Mouse (Mus musculus) heart, embryonic 15.5 days (tissue): ENCODE measurements around the gene Add2. TPM values are rescaled to one million over a fixed set of nuclear protein-coding genes. Genes with fewer than 3 reads are reported as not detected.

Experiments used
- ATAC-seq: fragments of 200-750 bp; cut with Nextera tagmentation; replicated peaks from 2 replicates; pipeline ENCODE4 v1.8.0; 2017; ENCODE audit warnings: low read depth, moderate TSS enrichment; ENCODE audit not compliant: insufficient number of reproducible peaks, insufficient read depth, low FRiP score
- H3K27ac ChIP-seq: fragments of 300-500 bp; sonication (generic); 2 replicates; pipeline ENCODE4 v1.5.1; 2015; ENCODE audit warnings: mild to moderate bottlenecking, inconsistent platforms
- H3K27me3 ChIP-seq: fragments of 300-500 bp; sonication (generic); 2 replicates; pipeline ENCODE4 v1.6.1; 2015; ENCODE audit warnings: inconsistent platforms
- H3K36me3 ChIP-seq: fragments of 300-500 bp; sonication (generic); 2 replicates; pipeline ENCODE4 v1.6.1; 2015; ENCODE audit warnings: mild to moderate bottlenecking, inconsistent platforms
- H3K4me1 ChIP-seq: fragments of 300-500 bp; sonication (generic); replicated peaks from 2 replicates; pipeline ENCODE4 v1.6.1; 2015; ENCODE audit warnings: inconsistent platforms
- H3K4me2 ChIP-seq: fragments of 300-500 bp; sonication (generic); 2 replicates; pipeline ENCODE4 v1.6.1; 2015; ENCODE audit warnings: inconsistent platforms, mild to moderate bottlenecking, moderate library complexity
- H3K4me3 ChIP-seq: fragments of 300-500 bp; sonication (generic); 2 replicates; pipeline ENCODE4 v1.5.1; 2015; ENCODE audit warnings: mild to moderate bottlenecking, inconsistent platforms
- H3K9ac ChIP-seq: fragments of 300-500 bp; sonication (generic); 2 replicates; pipeline ENCODE4 v1.6.1; 2015; ENCODE audit warnings: mild to moderate bottlenecking, inconsistent platforms
- H3K9me3 ChIP-seq: fragments of 300-500 bp; sonication (generic); replicated peaks from 2 replicates; pipeline ENCODE4 v1.6.1; 2016; ENCODE audit warnings: inconsistent platforms
- WGBS: fragments of 180-500 bp; shearing (Covaris S2); methylation state at CpG from one replicate; pipeline ENCODE4 v1.1.7; 2015; ENCODE audit warnings: mixed read lengths; 5-methylcytosine and 5-hydroxymethylcytosine counted together
- polyA plus RNA-seq: library from polyadenylated mRNA; unstranded; fragments of >200 nt; fragmentation: Nextera tagmentation; extraction: Ambion mirVana; gene quantifications from 2 replicates; pipeline ENCODE4 v1.2.1, GENCODE M21; 2015

Add2 gene
- polyA plus RNA-seq, 1 experiment from 2014 or later, result 1.6 TPM

DNA sequence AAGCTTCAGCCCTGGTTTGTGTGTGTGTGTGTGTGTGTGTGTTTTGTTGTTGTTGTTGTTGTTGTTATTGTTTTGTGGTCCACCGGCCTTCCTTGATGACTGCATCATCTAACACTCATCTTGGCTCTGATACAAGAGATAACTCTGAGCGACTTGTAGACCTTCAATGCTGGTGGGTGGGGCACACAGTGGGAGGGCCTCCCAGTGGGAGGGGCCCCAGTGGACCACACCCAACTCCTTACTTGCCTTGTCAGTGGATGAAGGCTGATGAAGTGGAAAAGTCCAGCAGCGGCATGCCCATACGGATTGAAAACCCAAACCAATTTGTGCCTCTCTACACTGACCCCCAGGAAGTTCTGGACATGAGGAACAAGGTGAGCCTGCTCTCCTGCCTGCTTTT, 78.6 kb downstream of the Add2 start:
- Histone ChIP-seq H3K4me1 (no peaks in the 10 kb centered on the region), H3K9me3 (no peaks in the 10 kb centered on the region), H3K4me3 (no peak overlapping the region), H3K27me3 (no peaks in the 10 kb centered on the region), H3K27ac (no peak overlapping the region), H3K9ac (no peak overlapping the region), H3K4me2 (no peak overlapping the region), H3K36me3 (no peaks in the 10 kb centered on the region)
- no peak for ATAC-seq
- WGBS, result 78% methylated on average over 4 of the region's 4 CpGs

- no peak overlapping the region for H3K4me3 ChIP-seq
- no peak for ATAC-seq
- H3K4me1 ChIP-seq, result no peaks in the 10 kb centered on the region
- no peaks in the 10 kb centered on the region for H3K36me3 ChIP-seq
- no peaks in the 10 kb centered on the region for H3K9me3 ChIP-seq
- 77% methylated on average over 3 of the region's 3 CpGs for WGBS
- no peak overlapping the region for H3K4me2 ChIP-seq
- no peak overlapping the region for H3K27ac ChIP-seq
- H3K9ac ChIP-seq, result no peak overlapping the region
- no peaks in the 10 kb centered on the region for H3K27me3 ChIP-seq
Measured at GRCm38 (mm10) chr6:86115843-86116242, 87.4 kb downstream of the Add2 start.

GRCm38 (mm10) chr6:86123057-86123456, 94.6 kb downstream of the Add2 start:
- Histone ChIP-seq H3K4me1 (no peaks in the 10 kb centered on the region), H3K4me2 (no peak overlapping the region), H3K27me3 (no peaks in the 10 kb centered on the region), H3K9me3 (no peaks in the 10 kb centered on the region), H3K9ac (no peak overlapping the region), H3K27ac (no peak overlapping the region), H3K4me3 (no peak overlapping the region), H3K36me3 (no peaks in the 10 kb centered on the region)
- no peak for ATAC-seq
- WGBS, result 83% methylated on average over 4 of the region's 4 CpGs

DNA sequence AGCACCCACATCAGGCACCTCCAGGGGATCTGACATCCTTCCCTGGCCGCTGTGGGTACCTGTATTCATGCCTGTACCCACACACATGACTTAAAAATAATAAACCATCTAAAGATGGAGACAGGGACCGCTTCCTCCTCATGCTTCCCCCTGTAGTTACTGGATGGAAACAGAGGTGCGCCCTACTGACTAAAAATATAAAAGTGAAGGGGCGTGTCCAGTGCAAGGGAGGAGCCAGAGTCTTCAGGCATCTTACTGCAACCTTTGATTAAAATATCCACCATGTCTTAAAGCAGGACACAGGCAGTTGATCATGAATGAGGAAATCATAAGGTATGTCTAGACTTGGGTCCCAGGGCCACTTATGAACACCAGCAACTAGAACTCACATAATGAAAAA, 97.3 kb downstream of the Add2 start:
- Histone ChIP-seq H3K9me3 (no peaks in the 10 kb centered on the region), H3K4me3 (no peak overlapping the region), H3K36me3 (no peaks in the 10 kb centered on the region), H3K9ac (no peak overlapping the region), H3K4me2 (no peak overlapping the region), H3K4me1 (no peaks in the 10 kb centered on the region), H3K27me3 (no peaks in the 10 kb centered on the region), H3K27ac (no peak overlapping the region)
- ATAC-seq, result no peak
- WGBS, result 72% methylated on average over 4 of the region's 4 CpGs

- H3K9ac ChIP-seq, result no peak overlapping the region
- 60% methylated on average over 2 of the region's 2 CpGs for WGBS
Measured at GRCm38 (mm10) chr6:86126953-86127581, 98.6 kb downstream of the Add2 start.

GRCm38 (mm10) chr6:86128504-86128903, 100.0 kb downstream of the Add2 start:
- Histone ChIP-seq H3K27me3 (no peaks in the 10 kb centered on the region), H3K9me3 (no peaks in the 10 kb centered on the region), H3K36me3 (no peaks in the 10 kb centered on the region), H3K27ac (no peak overlapping the region), H3K9ac (no peak overlapping the region), H3K4me3 (no peak overlapping the region), H3K4me1 (no peaks in the 10 kb centered on the region), H3K4me2 (no peak overlapping the region)
- 64% methylated on average over 4 of the region's 4 CpGs for WGBS
- ATAC-seq, result no peak

More at GRCm38 (mm10) chr6:86126953-86127581, 98.6 kb downstream of the Add2 start:
- Histone ChIP-seq H3K4me2 (no peak overlapping the region), H3K4me3 (no peak overlapping the region), H3K27ac (no peak overlapping the region), H3K36me3 (no peaks in the 10 kb centered on the region), H3K27me3 (no peaks in the 10 kb centered on the region), H3K4me1 (no peaks in the 10 kb centered on the region), H3K9me3 (no peaks in the 10 kb centered on the region)
- ATAC-seq, result no peak

DNA sequence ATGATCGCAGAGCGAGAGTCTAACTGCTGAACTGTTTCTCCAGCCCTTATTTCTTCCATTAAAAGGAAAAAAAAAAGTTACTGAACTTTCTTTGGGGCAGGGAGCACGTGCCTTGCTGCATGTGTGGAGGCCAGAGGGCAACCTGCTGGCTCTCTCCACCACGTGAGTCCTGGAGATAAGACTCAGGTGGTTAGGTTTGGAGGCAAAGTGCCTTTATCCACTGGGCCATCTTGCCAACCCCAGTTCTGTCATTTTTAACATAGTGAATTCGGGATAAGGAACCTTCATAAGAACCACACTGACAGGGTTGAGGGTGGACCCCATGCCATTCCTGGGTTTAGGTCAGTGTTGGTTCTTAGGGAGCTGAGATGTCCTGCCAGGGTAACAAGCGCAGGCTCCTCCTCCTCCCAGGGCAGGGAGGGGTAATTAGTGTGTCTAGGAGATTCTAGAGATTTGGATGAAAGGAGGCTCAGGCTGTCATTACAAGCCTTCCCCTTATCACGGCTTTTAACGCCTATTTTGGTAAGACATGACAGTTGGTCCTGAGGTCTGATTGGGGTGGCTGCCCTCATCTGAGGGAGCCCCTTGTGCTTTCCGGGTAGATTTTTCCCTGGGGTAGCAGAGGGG, 101.5 kb downstream of the Add2 start:
- ATAC-seq, result no peak
- Histone ChIP-seq H3K4me3 (no peak overlapping the region), H3K9me3 (no peaks in the 10 kb centered on the region), H3K27me3 (no peaks in the 10 kb centered on the region), H3K9ac (no peak overlapping the region), H3K27ac (no peak overlapping the region), H3K4me2 (no peak overlapping the region), H3K4me1 (no peaks in the 10 kb centered on the region), H3K36me3 (no peaks in the 10 kb centered on the region)
- 53% methylated on average over 9 of the region's 9 CpGs for WGBS

- Histone ChIP-seq H3K4me2 (no peak overlapping the region), H3K9ac (no peak overlapping the region), H3K36me3 (no peaks in the 10 kb centered on the region), H3K27me3 (no peaks in the 10 kb centered on the region), H3K9me3 (no peaks in the 10 kb centered on the region), H3K27ac (no peak overlapping the region), H3K4me1 (no peaks in the 10 kb centered on the region), H3K4me3 (no peak overlapping the region)
- 50% methylated on average over 1 of the region's 1 CpGs for WGBS
- ATAC-seq, result no peak
Measured at GRCm38 (mm10) chr6:86133882-86134281, 105.4 kb downstream of the Add2 start.

DNA sequence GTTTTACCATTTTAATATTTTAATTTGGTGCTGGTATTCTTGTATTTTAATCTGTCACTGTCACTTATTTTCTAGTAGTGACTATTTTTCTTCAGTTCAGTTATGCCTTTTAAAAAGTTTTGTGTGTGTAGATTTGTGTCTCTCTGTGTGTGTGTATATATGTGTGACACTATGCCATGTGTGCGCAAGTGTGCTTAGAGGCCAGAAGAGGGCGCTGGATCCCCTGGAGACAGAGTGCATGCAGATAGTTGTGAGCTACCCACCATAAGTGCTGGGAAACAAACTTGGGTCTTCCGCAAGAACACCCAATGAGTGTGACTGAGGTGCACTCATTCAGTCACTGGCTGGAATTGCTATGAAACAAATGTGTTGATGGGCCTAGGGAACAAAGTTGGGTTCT, 107.7 kb downstream of the Add2 start:
- H3K36me3 ChIP-seq, result no peaks in the 10 kb centered on the region
- H3K27ac ChIP-seq, result no peak overlapping the region
- H3K4me1 ChIP-seq, result no peaks in the 10 kb centered on the region
- no peaks in the 10 kb centered on the region for H3K27me3 ChIP-seq
- no peak for ATAC-seq
- 87% methylated on average over 3 of the region's 3 CpGs for WGBS
- H3K4me3 ChIP-seq, result no peak overlapping the region
- H3K9ac ChIP-seq, result no peak overlapping the region
- no peak overlapping the region for H3K4me2 ChIP-seq
- no peaks in the 10 kb centered on the region for H3K9me3 ChIP-seq

GRCm38 (mm10) chr6:86141284-86141683, 112.8 kb downstream of the Add2 start:
- Histone ChIP-seq H3K4me2 (no peak overlapping the region), H3K9ac (no peak overlapping the region), H3K27ac (no peak overlapping the region), H3K4me3 (no peak overlapping the region), H3K4me1 (no peaks in the 10 kb centered on the region), H3K27me3 (no peaks in the 10 kb centered on the region), H3K9me3 (no peaks in the 10 kb centered on the region), H3K36me3 (no peaks in the 10 kb centered on the region)
- no peak for ATAC-seq
- WGBS, result 80% methylated on average over 6 of the region's 6 CpGs

DNA sequence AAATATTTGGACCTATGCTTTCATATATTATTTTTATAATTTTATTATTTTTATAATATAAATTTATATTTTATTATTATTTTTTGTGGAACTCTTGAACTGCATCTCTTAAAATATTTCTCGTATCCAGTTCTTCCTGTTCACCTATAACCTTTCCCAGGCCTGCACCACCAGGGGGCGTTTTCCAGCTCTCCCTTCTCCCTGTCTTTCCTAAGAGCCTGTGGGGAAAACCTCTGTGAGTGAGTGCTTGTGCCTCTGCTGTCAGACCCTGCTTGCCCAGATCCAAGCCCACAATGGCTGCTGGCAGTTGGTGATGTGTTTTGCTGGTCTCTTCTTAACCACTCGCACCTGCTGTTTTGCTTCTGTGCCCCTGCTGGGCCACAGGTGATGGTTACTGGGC, 113.3 kb downstream of the Add2 start:
- Histone ChIP-seq H3K4me2 (no peak overlapping the region), H3K27me3 (no peaks in the 10 kb centered on the region), H3K4me1 (no peaks in the 10 kb centered on the region), H3K9ac (no peak overlapping the region), H3K36me3 (no peaks in the 10 kb centered on the region), H3K27ac (no peak overlapping the region), H3K9me3 (no peaks in the 10 kb centered on the region), H3K4me3 (no peak overlapping the region)
- 16% methylated on average over 3 of the region's 3 CpGs for WGBS
- no peak for ATAC-seq

GRCm38 (mm10) chr6:86144986-86145385, 116.5 kb downstream of the Add2 start:
- Histone ChIP-seq H3K27ac (no peak overlapping the region), H3K36me3 (no peaks in the 10 kb centered on the region), H3K4me1 (no peaks in the 10 kb centered on the region), H3K9me3 (no peaks in the 10 kb centered on the region), H3K4me2 (no peak overlapping the region), H3K4me3 (no peak overlapping the region), H3K27me3 (no peaks in the 10 kb centered on the region), H3K9ac (no peak overlapping the region)
- ATAC-seq, result no peak
- 89% methylated on average over 6 of the region's 6 CpGs for WGBS
